Mouse (Mus musculus): Measurements from ENCODE around the gene Zfyve1.

DNA sequence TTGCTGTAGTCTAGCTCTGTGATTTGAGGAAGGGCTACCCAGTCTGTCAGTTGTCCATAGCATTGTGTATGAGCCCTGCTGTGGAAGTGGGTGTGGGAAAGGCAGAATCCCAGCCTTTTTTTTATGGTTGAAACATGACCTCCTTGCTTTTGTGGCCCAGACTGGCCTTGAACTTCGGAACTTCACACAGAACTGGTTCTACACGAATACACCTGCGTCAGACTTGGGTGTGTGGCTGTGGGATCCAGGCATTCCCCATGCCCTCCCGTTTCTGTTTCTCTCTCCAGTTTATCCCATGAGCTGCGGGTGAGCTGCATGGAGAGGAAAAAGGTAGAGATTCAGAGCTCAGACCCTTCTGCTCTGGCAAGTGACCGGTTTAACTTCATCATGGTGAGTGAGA, 65.0 kb downstream of the Zfyve1 start:
- no peak for TF ChIP-seq POLR2A (IDR thresholded peaks at IDR 0.05; ENCODE audit: borderline replicate concordance, insufficient read depth, low read length)
- TF ChIP-seq CTCF (IDR thresholded peaks at IDR 0.05; ENCODE audit: borderline replicate concordance, insufficient read depth, low read depth, low read length): no peak
